In genomic region chr6:30569331-30569730, GRCm38 (mm10) we compare ENCODE assay signal across 29 mouse cellular contexts. TPM values are rescaled to one million over a fixed set of nuclear protein-coding genes. Genes with fewer than 3 reads are reported as not detected.
DNase-seq lines count a peak whose midpoint lies in the region; ATAC-seq lines count a peak whose summit lies in the region.
"Had no signal": no experiment of that assay in that cellular context is flagged by ENCODE, and none has a peak within 500 bp of the region (broad histone marks: within the 10 kb centered on the region; RNA-seq: fewer than 3 reads in every experiment).

No protein-coding gene starts in this region.

- no peaks in the 10 kb centered on the region for H3K9me3 ChIP-seq in forebrain, embryonic 10.5 days
- no peaks in the 10 kb centered on the region for H3K9me3 ChIP-seq in forebrain, embryonic 15.5 days
- H3K9me3 ChIP-seq in hindbrain, embryonic 15.5 days, result no peaks in the 10 kb centered on the region
- no peaks in the 10 kb centered on the region for H3K9me3 ChIP-seq in hindbrain, embryonic 12.5 days (replicated peaks)
- H3K9me3 ChIP-seq in midbrain, embryonic 10.5 days (replicated peaks), result no peaks in the 10 kb centered on the region
- H3K9me3 ChIP-seq in midbrain, embryonic 13.5 days, result no peaks in the 10 kb centered on the region
- H3K9me3 ChIP-seq in intestine, embryonic 16.5 days (ENCODE audit: control insufficient read depth, low read length), result no peaks in the 10 kb centered on the region
- H3K9me3 ChIP-seq: embryonic facial prominence, embryonic 15.5 days; stomach, embryonic 15.5 days had no signal

- no peaks in the 10 kb centered on the region for H3K36me3 ChIP-seq in forebrain, embryonic 10.5 days (replicated peaks)
- no peaks in the 10 kb centered on the region for H3K36me3 ChIP-seq in forebrain, embryonic 15.5 days
- H3K36me3 ChIP-seq in hindbrain, embryonic 15.5 days, result no peaks in the 10 kb centered on the region
- H3K36me3 ChIP-seq in hindbrain, embryonic 12.5 days, result no peaks in the 10 kb centered on the region
- no peaks in the 10 kb centered on the region for H3K36me3 ChIP-seq in midbrain, embryonic 10.5 days
- H3K36me3 ChIP-seq in midbrain, embryonic 13.5 days, result no peaks in the 10 kb centered on the region
- no peaks in the 10 kb centered on the region for H3K36me3 ChIP-seq in intestine, embryonic 16.5 days (ENCODE audit: control insufficient read depth, insufficient read depth, low read length)
- H3K36me3 ChIP-seq: embryonic facial prominence, embryonic 15.5 days; stomach, embryonic 15.5 days had no signal

- H3K27ac ChIP-seq in forebrain, embryonic 10.5 days, result peak overlapping the region; percentile 2; the same call in 1 of the 2 replicates
- H3K27ac ChIP-seq in forebrain, embryonic 15.5 days (replicated peaks), result no peak overlapping the region
- H3K27ac ChIP-seq in hindbrain, embryonic 15.5 days (replicated peaks), result peak overlapping the region; percentile 39; the same call in 1 of the 2 replicates
- H3K27ac ChIP-seq in hindbrain, embryonic 12.5 days, result no peak overlapping the region
- H3K27ac ChIP-seq in midbrain, embryonic 10.5 days (replicated peaks), result peak overlapping the region; percentile 55
- no peak overlapping the region for H3K27ac ChIP-seq in midbrain, embryonic 13.5 days
- H3K27ac ChIP-seq in intestine, embryonic 16.5 days (ENCODE audit: low read length), result no peak overlapping the region
- H3K27ac ChIP-seq: embryonic facial prominence, embryonic 15.5 days; gastrocnemius, adult 2 months; stomach, embryonic 15.5 days had no signal

- no peak overlapping the region for H3K9ac ChIP-seq in forebrain, embryonic 15.5 days (replicated peaks)
- no peak overlapping the region for H3K9ac ChIP-seq in hindbrain, embryonic 15.5 days
- no peak overlapping the region for H3K9ac ChIP-seq in hindbrain, embryonic 12.5 days
- no peak overlapping the region for H3K9ac ChIP-seq in midbrain, embryonic 13.5 days (replicated peaks)
- no peak overlapping the region for H3K9ac ChIP-seq in intestine, embryonic 16.5 days (ENCODE audit: low read depth, low read length)
- H3K9ac ChIP-seq: embryonic facial prominence, embryonic 15.5 days; stomach, embryonic 15.5 days had no signal

- H3K27me3 ChIP-seq in forebrain, embryonic 10.5 days (ENCODE audit: poor library complexity, severe bottlenecking), result no peaks in the 10 kb centered on the region
- no peaks in the 10 kb centered on the region for H3K27me3 ChIP-seq in forebrain, embryonic 15.5 days
- H3K27me3 ChIP-seq in hindbrain, embryonic 15.5 days, result no peaks in the 10 kb centered on the region
- no peaks in the 10 kb centered on the region for H3K27me3 ChIP-seq in hindbrain, embryonic 12.5 days
- peaks cover 11% of the 10 kb centered on the region; the same call in 1 of the 2 replicates for H3K27me3 ChIP-seq in midbrain, embryonic 10.5 days (ENCODE audit: low read depth, poor library complexity, severe bottlenecking)
- no peaks in the 10 kb centered on the region for H3K27me3 ChIP-seq in midbrain, embryonic 13.5 days
- H3K27me3 ChIP-seq in intestine, embryonic 16.5 days (replicated peaks; ENCODE audit: control insufficient read depth, insufficient read depth, low read length), result no peaks in the 10 kb centered on the region
- H3K27me3 ChIP-seq: embryonic facial prominence, embryonic 15.5 days; stomach, embryonic 15.5 days had no signal

- no peak overlapping the region for H3K4me2 ChIP-seq in forebrain, embryonic 15.5 days (replicated peaks)
- no peak overlapping the region for H3K4me2 ChIP-seq in hindbrain, embryonic 15.5 days
- H3K4me2 ChIP-seq in hindbrain, embryonic 12.5 days (replicated peaks), result no peak overlapping the region
- no peak overlapping the region for H3K4me2 ChIP-seq in midbrain, embryonic 13.5 days (replicated peaks)
- no peak overlapping the region for H3K4me2 ChIP-seq in intestine, embryonic 16.5 days (ENCODE audit: low read depth, low read length)
- H3K4me2 ChIP-seq: embryonic facial prominence, embryonic 15.5 days; heart, embryonic 11.5 days; stomach, embryonic 15.5 days had no signal

- no peak for ATAC-seq in forebrain, embryonic 15.5 days (replicated peaks)
- ATAC-seq in hindbrain, embryonic 15.5 days (ENCODE audit: low FRiP score, low read depth), result no peak
- no peak for ATAC-seq in hindbrain, embryonic 12.5 days (ENCODE audit: low FRiP score)
- no peak for ATAC-seq in midbrain, embryonic 13.5 days
- no peak for ATAC-seq in intestine, embryonic 16.5 days
- ATAC-seq: activated CD4-positive, CD25-positive, alpha-beta regulatory T cell, adult 4 months; midbrain, embryonic 16.5 days had no signal

- DNase-seq in forebrain, embryonic 10.5 days (ENCODE audit: extremely low spot score, low spot score), result no peak
- DNase-seq in midbrain, embryonic 10.5 days (ENCODE audit: low spot score), result no peak
- peak; percentile 55 for DNase-seq in fat pad, adult 2 months (ENCODE audit: extremely low read depth, low read depth, low spot score)
- DNase-seq: adrenal gland, postnatal 14 days; cerebellum, adult 8-10 months; cerebellum, postnatal 36 days; gastrocnemius, adult 2 months; heart, postnatal 14 days; kidney, adult 11 months; kidney, postnatal 4 days; layer of hippocampus, adult 9-11 months; lung, postnatal 4 days; thymus, adult 18-20 months; thymus, postnatal 36 days had no signal

- H3K4me1 ChIP-seq in forebrain, embryonic 10.5 days, result peaks cover 24% of the 10 kb centered on the region
- peaks cover 19% of the 10 kb centered on the region for H3K4me1 ChIP-seq in forebrain, embryonic 15.5 days
- peaks cover 21% of the 10 kb centered on the region for H3K4me1 ChIP-seq in hindbrain, embryonic 15.5 days (replicated peaks)
- peaks cover 10% of the 10 kb centered on the region for H3K4me1 ChIP-seq in hindbrain, embryonic 12.5 days
- peaks cover 24% of the 10 kb centered on the region for H3K4me1 ChIP-seq in midbrain, embryonic 10.5 days
- peaks cover 17% of the 10 kb centered on the region for H3K4me1 ChIP-seq in midbrain, embryonic 13.5 days (replicated peaks)
- peaks cover 2% of the 10 kb centered on the region; the same call in 1 of the 2 replicates for H3K4me1 ChIP-seq in intestine, embryonic 16.5 days (ENCODE audit: control insufficient read depth, insufficient read depth, low read length)

- H3K4me3 ChIP-seq in forebrain, embryonic 10.5 days, result no peak overlapping the region
- no peak overlapping the region for H3K4me3 ChIP-seq in forebrain, embryonic 15.5 days
- no peak overlapping the region for H3K4me3 ChIP-seq in hindbrain, embryonic 15.5 days
- H3K4me3 ChIP-seq in hindbrain, embryonic 12.5 days, result no peak overlapping the region
- no peak overlapping the region for H3K4me3 ChIP-seq in midbrain, embryonic 10.5 days
- no peak overlapping the region for H3K4me3 ChIP-seq in midbrain, embryonic 13.5 days (replicated peaks)
- no peak overlapping the region for H3K4me3 ChIP-seq in intestine, embryonic 16.5 days (ENCODE audit: low read length)
- H3K4me3 ChIP-seq: embryonic facial prominence, embryonic 15.5 days; gastrocnemius, adult 2 months; myocyte; stomach, embryonic 15.5 days had no signal

- 93% methylated on average over 10 of the region's 10 CpGs for WGBS in forebrain, embryonic 10.5 days
- 90% methylated on average over 10 of the region's 10 CpGs for WGBS in forebrain, embryonic 15.5 days
- WGBS in hindbrain, embryonic 15.5 days, result 69% methylated on average over 10 of the region's 10 CpGs
- WGBS in hindbrain, embryonic 12.5 days, result 83% methylated on average over 10 of the region's 10 CpGs
- 94% methylated on average over 10 of the region's 10 CpGs for WGBS in midbrain, embryonic 10.5 days
- WGBS in midbrain, embryonic 13.5 days, result 92% methylated on average over 10 of the region's 10 CpGs
- WGBS in intestine, embryonic 16.5 days, result 74% methylated on average over 10 of the region's 10 CpGs

RNA-seq across cellular contexts. Expression of gene Cpa4, which starts 1.2 kb away (rescaled TPM):
- 2.9 and 3.4 TPM in 2 replicates for polyA plus RNA-seq in forebrain, embryonic 10.5 days (2016; fragmentation: Nextera tagmentation; extraction: Ambion mirVana)
- polyA plus RNA-seq in forebrain, embryonic 15.5 days (2015; fragmentation: Nextera tagmentation; extraction: Ambion mirVana), result 1.9 and 2.0 TPM in 2 replicates
- 0.52 and 0.96 TPM in 2 replicates for polyA plus RNA-seq in hindbrain, embryonic 15.5 days (2015; fragmentation: Nextera tagmentation; extraction: Ambion mirVana)
- 1.7 and 1.9 TPM in 2 replicates for polyA plus RNA-seq in hindbrain, embryonic 12.5 days (2016; fragmentation: Nextera tagmentation; extraction: Ambion mirVana)
- polyA plus RNA-seq in midbrain, embryonic 10.5 days (2016; fragmentation: Nextera tagmentation; extraction: Ambion mirVana), result 1.3 and 2.3 TPM in 2 replicates
- polyA plus RNA-seq in midbrain, embryonic 13.5 days (2015; fragmentation: Nextera tagmentation; extraction: Ambion mirVana), result 2.4 and 2.5 TPM in 2 replicates
- 0.39 and 0.58 TPM in 2 replicates for polyA plus RNA-seq in intestine, embryonic 16.5 days (2015; fragmentation: Nextera tagmentation; extraction: Ambion mirVana)
- polyA plus RNA-seq: liver, adult 2 months had no signal

RNA-seq across cellular contexts. Expression of gene Cpa2, which starts 27.9 kb away (rescaled TPM):
- 11.9 and 15.6 TPM in 2 replicates for polyA plus RNA-seq in forebrain, embryonic 10.5 days (2016; fragmentation: Nextera tagmentation; extraction: Ambion mirVana)
- polyA plus RNA-seq in forebrain, embryonic 15.5 days (2015; fragmentation: Nextera tagmentation; extraction: Ambion mirVana), result 4.7 and 5.3 TPM in 2 replicates
- polyA plus RNA-seq in hindbrain, embryonic 15.5 days (2015; fragmentation: Nextera tagmentation; extraction: Ambion mirVana), result 7.3 and 8.5 TPM in 2 replicates
- 4.0 and 6.3 TPM in 2 replicates for polyA plus RNA-seq in hindbrain, embryonic 12.5 days (2016; fragmentation: Nextera tagmentation; extraction: Ambion mirVana)
- polyA plus RNA-seq in midbrain, embryonic 10.5 days (2016; fragmentation: Nextera tagmentation; extraction: Ambion mirVana), result 22.0 and 22.8 TPM in 2 replicates
- polyA plus RNA-seq in midbrain, embryonic 13.5 days (2015; fragmentation: Nextera tagmentation; extraction: Ambion mirVana), result 7.1 and 8.5 TPM in 2 replicates
- 399 and 443 TPM in 2 replicates for polyA plus RNA-seq in intestine, embryonic 16.5 days (2015; fragmentation: Nextera tagmentation; extraction: Ambion mirVana)
- polyA plus RNA-seq: liver, adult 2 months; myocyte had no signal

RNA-seq across cellular contexts. Expression of gene Cpa5, which starts 41.5 kb away (rescaled TPM):
- 0.51 and 0.84 TPM in 2 replicates for polyA plus RNA-seq in forebrain, embryonic 10.5 days (2016; fragmentation: Nextera tagmentation; extraction: Ambion mirVana)
- polyA plus RNA-seq in forebrain, embryonic 15.5 days (2015; fragmentation: Nextera tagmentation; extraction: Ambion mirVana), result 0.13 TPM in 1 of 2 replicates, not detected in the other
- not detected in 2 replicates for polyA plus RNA-seq in hindbrain, embryonic 15.5 days (2015; fragmentation: Nextera tagmentation; extraction: Ambion mirVana)
- polyA plus RNA-seq in hindbrain, embryonic 12.5 days (2016; fragmentation: Nextera tagmentation; extraction: Ambion mirVana), result 0.10 TPM in 1 of 2 replicates, not detected in the other
- polyA plus RNA-seq in midbrain, embryonic 10.5 days (2016; fragmentation: Nextera tagmentation; extraction: Ambion mirVana), result 0.30 and 0.74 TPM in 2 replicates
- 0.10 TPM in 1 of 2 replicates, not detected in the other for polyA plus RNA-seq in midbrain, embryonic 13.5 days (2015; fragmentation: Nextera tagmentation; extraction: Ambion mirVana)
- polyA plus RNA-seq in intestine, embryonic 16.5 days (2015; fragmentation: Nextera tagmentation; extraction: Ambion mirVana), result not detected in 2 replicates
- polyA plus RNA-seq: activated CD4-positive, CD25-positive, alpha-beta regulatory T cell, adult 4 months; liver, adult 2 months; liver, embryonic 16.5 days; lung, embryonic 16.5 days; midbrain, embryonic 16.5 days; myocyte had no signal

RNA-seq across cellular contexts. Expression of gene Ssmem1, which starts 59.7 kb away (rescaled TPM):
- polyA plus RNA-seq in forebrain, embryonic 10.5 days (2016; fragmentation: Nextera tagmentation; extraction: Ambion mirVana), result 0.16 and 0.34 TPM in 2 replicates
- polyA plus RNA-seq in forebrain, embryonic 15.5 days (2015; fragmentation: Nextera tagmentation; extraction: Ambion mirVana), result 0.14 TPM in 1 of 2 replicates, not detected in the other
- polyA plus RNA-seq in hindbrain, embryonic 15.5 days (2015; fragmentation: Nextera tagmentation; extraction: Ambion mirVana), result 0.22 TPM in 1 of 2 replicates, not detected in the other
- polyA plus RNA-seq in hindbrain, embryonic 12.5 days (2016; fragmentation: Nextera tagmentation; extraction: Ambion mirVana), result 0.21 and 0.34 TPM in 2 replicates
- polyA plus RNA-seq in midbrain, embryonic 10.5 days (2016; fragmentation: Nextera tagmentation; extraction: Ambion mirVana), result 0.22 and 0.36 TPM in 2 replicates
- 0.31 TPM in 1 of 2 replicates, not detected in the other for polyA plus RNA-seq in midbrain, embryonic 13.5 days (2015; fragmentation: Nextera tagmentation; extraction: Ambion mirVana)
- polyA plus RNA-seq in intestine, embryonic 16.5 days (2015; fragmentation: Nextera tagmentation; extraction: Ambion mirVana), result not detected in 2 replicates
- polyA plus RNA-seq: activated CD4-positive, CD25-positive, alpha-beta regulatory T cell, adult 4 months; forebrain, embryonic 11.5 days; liver, adult 2 months; stomach, embryonic 15.5 days had no signal

RNA-seq across cellular contexts. Expression of gene Tmem209, which starts 59.7 kb away (rescaled TPM):
- polyA plus RNA-seq in forebrain, embryonic 10.5 days (2016; fragmentation: Nextera tagmentation; extraction: Ambion mirVana), result 54.3 and 56.6 TPM in 2 replicates
- polyA plus RNA-seq in forebrain, embryonic 15.5 days (2015; fragmentation: Nextera tagmentation; extraction: Ambion mirVana), result 32.6 and 34.1 TPM in 2 replicates
- 25.4 and 30.3 TPM in 2 replicates for polyA plus RNA-seq in hindbrain, embryonic 15.5 days (2015; fragmentation: Nextera tagmentation; extraction: Ambion mirVana)
- 37.0 and 38.9 TPM in 2 replicates for polyA plus RNA-seq in hindbrain, embryonic 12.5 days (2016; fragmentation: Nextera tagmentation; extraction: Ambion mirVana)
- polyA plus RNA-seq in midbrain, embryonic 10.5 days (2016; fragmentation: Nextera tagmentation; extraction: Ambion mirVana), result 47.8 and 52.7 TPM in 2 replicates
- 42.0 and 42.1 TPM in 2 replicates for polyA plus RNA-seq in midbrain, embryonic 13.5 days (2015; fragmentation: Nextera tagmentation; extraction: Ambion mirVana)
- polyA plus RNA-seq in intestine, embryonic 16.5 days (2015; fragmentation: Nextera tagmentation; extraction: Ambion mirVana), result 33.0 and 34.0 TPM in 2 replicates

Comparison
In these comparisons a context has a peak if more than half of its experiments do, and no peak if none do; other contexts are left out.
1. H3K27ac ChIP-seq: peak in forebrain, embryonic 10.5 days (single experiment), hindbrain, embryonic 15.5 days (single experiment) and midbrain, embryonic 10.5 days (single experiment); none in forebrain, embryonic 15.5 days (single experiment), hindbrain, embryonic 12.5 days (single experiment), midbrain, embryonic 13.5 days (single experiment) and intestine, embryonic 16.5 days (single experiment).
2. RNA of gene Cpa2, which starts 27.9 kb away (polyA plus RNA-seq): 399 to 443 TPM in intestine, embryonic 16.5 days; 22.0 to 22.8 TPM in midbrain, embryonic 10.5 days, 11.9 to 15.6 TPM in forebrain, embryonic 10.5 days, 7.3 to 8.5 TPM in hindbrain, embryonic 15.5 days, 7.1 to 8.5 TPM in midbrain, embryonic 13.5 days, 4.0 to 6.3 TPM in hindbrain, embryonic 12.5 days and 4.7 to 5.3 TPM in forebrain, embryonic 15.5 days; every median in the first group is over 10 times any median in the second.